Mouse (Mus musculus): ENCODE results near the gene Nkiras1. TPM values are rescaled to one million over a fixed set of nuclear protein-coding genes. Genes with fewer than 3 reads are reported as not detected.

The Nkiras1 gene
- polyA plus RNA-seq, 1 experiment from 2014 or later = 53.3 TPM

- Histone ChIP-seq H3K9me3 (no peaks in the 10 kb centered on the region), H3K27ac (replicated peaks) (no peak overlapping the region), H3K4me1 (replicated peaks) (no peaks in the 10 kb centered on the region), H3K9ac (no peak overlapping the region), H3K36me3 (peaks cover 20% of the 10 kb centered on the region), H3K27me3 (no peaks in the 10 kb centered on the region), H3K4me3 (no peak overlapping the region), H3K4me2 (no peak overlapping the region)
- ATAC-seq (ENCODE audit: low read depth) = no peak
- WGBS = 89% methylated on average over 2 of the region's 2 CpGs
These were observed 15.5 kb downstream of the Nkiras1 start for GRCm38 (mm10) chr14:18286441-18286840.

- no peak overlapping the region for H3K4me2 ChIP-seq
- WGBS = 77% methylated on average over 2 of the region's 2 CpGs
- peaks cover 10% of the 10 kb centered on the region for H3K36me3 ChIP-seq
These were observed 16.5 kb downstream of the Nkiras1 start for GRCm38 (mm10) chr14:18287391-18287790.

GRCm38 (mm10) chr14:18292111-18292510 is 21.2 kb downstream of the Nkiras1 start:
- no peak overlapping the region for H3K27ac ChIP-seq (replicated peaks)
- 94% methylated on average over 3 of the region's 3 CpGs for WGBS
- no peak overlapping the region for H3K4me2 ChIP-seq
- no peaks in the 10 kb centered on the region for H3K9me3 ChIP-seq
- no peak overlapping the region for H3K9ac ChIP-seq
- no peaks in the 10 kb centered on the region for H3K4me1 ChIP-seq (replicated peaks)
- ATAC-seq (ENCODE audit: low read depth) = no peak
- H3K4me3 ChIP-seq = no peak overlapping the region
- H3K36me3 ChIP-seq = no peaks in the 10 kb centered on the region
- H3K27me3 ChIP-seq = no peaks in the 10 kb centered on the region

More at GRCm38 (mm10) chr14:18287391-18287790, 16.5 kb downstream of the Nkiras1 start:
- Histone ChIP-seq H3K9me3 (no peaks in the 10 kb centered on the region), H3K4me1 (replicated peaks) (no peaks in the 10 kb centered on the region), H3K27me3 (no peaks in the 10 kb centered on the region), H3K27ac (replicated peaks) (no peak overlapping the region), H3K4me3 (no peak overlapping the region), H3K9ac (no peak overlapping the region)
- no peak for ATAC-seq (ENCODE audit: low read depth)

GRCm38 (mm10) chr14:18292578-18292977 is 21.6 kb downstream of the Nkiras1 start:
- ATAC-seq (ENCODE audit: low read depth) = no peak
- whole genome bisulfite sequencing = 89% methylated on average over 3 of the region's 3 CpGs
- H3K4me2 ChIP-seq = no peak overlapping the region

GRCm38 (mm10) chr14:18297441-18297840 is 26.5 kb downstream of the Nkiras1 start:
- Histone ChIP-seq H3K9me3 (no peaks in the 10 kb centered on the region), H3K36me3 (no peaks in the 10 kb centered on the region)
- WGBS = 91% methylated on average over 2 of the region's 2 CpGs

More at GRCm38 (mm10) chr14:18292578-18292977, 21.6 kb downstream of the Nkiras1 start:
- H3K4me1 ChIP-seq (replicated peaks) = no peaks in the 10 kb centered on the region
- no peak overlapping the region for H3K27ac ChIP-seq (replicated peaks)
- H3K36me3 ChIP-seq = no peaks in the 10 kb centered on the region
- H3K27me3 ChIP-seq = no peaks in the 10 kb centered on the region
- H3K4me3 ChIP-seq = no peak overlapping the region
- H3K9me3 ChIP-seq = no peaks in the 10 kb centered on the region
- H3K9ac ChIP-seq = no peak overlapping the region

GRCm38 (mm10) chr14:18298874-18299273 is 27.9 kb downstream of the Nkiras1 start:
- 0 out of 2 replicates have a peak, but pooled peaks cover 4% of the 10 kb centered on the region for H3K4me1 ChIP-seq (replicated peaks)
- no peak for ATAC-seq (ENCODE audit: low read depth)
- no peaks in the 10 kb centered on the region for H3K27me3 ChIP-seq
- no peak overlapping the region for H3K4me2 ChIP-seq
- H3K9me3 ChIP-seq = no peaks in the 10 kb centered on the region
- no peak overlapping the region for H3K9ac ChIP-seq
- 90% methylated on average over 2 of the region's 2 CpGs for WGBS
- H3K4me3 ChIP-seq = no peak overlapping the region
- H3K36me3 ChIP-seq = no peaks in the 10 kb centered on the region
- H3K27ac ChIP-seq (replicated peaks) = no peak overlapping the region

More at GRCm38 (mm10) chr14:18297441-18297840, 26.5 kb downstream of the Nkiras1 start:
- Histone ChIP-seq H3K27ac (replicated peaks) (no peak overlapping the region), H3K4me3 (no peak overlapping the region), H3K4me1 (replicated peaks) (0 out of 2 replicates have a peak, but pooled peaks cover 4% of the 10 kb centered on the region), H3K27me3 (no peaks in the 10 kb centered on the region), H3K4me2 (no peak overlapping the region), H3K9ac (no peak overlapping the region)
- no peak for ATAC-seq (ENCODE audit: low read depth)

GRCm38 (mm10) chr14:18300676-18301075 is 29.7 kb downstream of the Nkiras1 start:
- no peak for ATAC-seq (ENCODE audit: low read depth)
- no peaks in the 10 kb centered on the region for H3K27me3 ChIP-seq
- no peak overlapping the region for H3K9ac ChIP-seq
- H3K9me3 ChIP-seq = no peaks in the 10 kb centered on the region
- no peak overlapping the region for H3K4me2 ChIP-seq
- WGBS = 94% methylated on average over 2 of the region's 2 CpGs
- no peak overlapping the region for H3K4me3 ChIP-seq
- 0 out of 2 replicates have a peak, but pooled peaks cover 4% of the 10 kb centered on the region for H3K4me1 ChIP-seq (replicated peaks)
- no peak overlapping the region for H3K27ac ChIP-seq (replicated peaks)
- no peaks in the 10 kb centered on the region for H3K36me3 ChIP-seq

GRCm38 (mm10) chr14:18301591-18301990 is 30.7 kb downstream of the Nkiras1 start:
- H3K27ac ChIP-seq (replicated peaks) = no peak overlapping the region
- H3K4me2 ChIP-seq = no peak overlapping the region
- H3K4me1 ChIP-seq (replicated peaks) = 0 out of 2 replicates have a peak, but pooled peaks cover 4% of the 10 kb centered on the region
- no peak overlapping the region for H3K4me3 ChIP-seq
- ATAC-seq (ENCODE audit: low read depth) = no peak
- H3K36me3 ChIP-seq = 0 out of 2 replicates have a peak, but pooled peaks cover 3% of the 10 kb centered on the region
- no peaks in the 10 kb centered on the region for H3K9me3 ChIP-seq
- no peak overlapping the region for H3K9ac ChIP-seq
- H3K27me3 ChIP-seq = no peaks in the 10 kb centered on the region
- 87% methylated on average over 3 of the region's 3 CpGs for WGBS

- ATAC-seq (ENCODE audit: low read depth) = no peak
- Histone ChIP-seq H3K36me3 (0 out of 2 replicates have a peak, but pooled peaks cover 3% of the 10 kb centered on the region), H3K4me1 (replicated peaks) (0 out of 2 replicates have a peak, but pooled peaks cover 4% of the 10 kb centered on the region), H3K27me3 (no peaks in the 10 kb centered on the region), H3K27ac (replicated peaks) (no peak overlapping the region), H3K9me3 (no peaks in the 10 kb centered on the region), H3K4me3 (no peak overlapping the region), H3K9ac (no peak overlapping the region), H3K4me2 (no peak overlapping the region)
- 81% methylated on average over 3 of the region's 3 CpGs for WGBS
These were observed 31.8 kb downstream of the Nkiras1 start for GRCm38 (mm10) chr14:18302750-18303149.

GRCm38 (mm10) chr14:18303262-18303661 is 32.3 kb downstream of the Nkiras1 start:
- Histone ChIP-seq H3K4me1 (replicated peaks) (0 out of 2 replicates have a peak, but pooled peaks cover 4% of the 10 kb centered on the region), H3K27me3 (no peaks in the 10 kb centered on the region), H3K36me3 (0 out of 2 replicates have a peak, but pooled peaks cover 3% of the 10 kb centered on the region), H3K27ac (replicated peaks) (no peak overlapping the region), H3K9me3 (no peaks in the 10 kb centered on the region), H3K4me3 (no peak overlapping the region), H3K4me2 (no peak overlapping the region), H3K9ac (no peak overlapping the region)
- no peak for ATAC-seq (ENCODE audit: low read depth)
- 82% methylated on average over 4 of the region's 4 CpGs for WGBS

GRCm38 (mm10) chr14:18304165-18304564 is 33.2 kb downstream of the Nkiras1 start:
- Histone ChIP-seq H3K9me3 (no peaks in the 10 kb centered on the region), H3K9ac (no peak overlapping the region), H3K4me1 (replicated peaks) (0 out of 2 replicates have a peak, but pooled peaks cover 4% of the 10 kb centered on the region), H3K4me3 (no peak overlapping the region), H3K27me3 (no peaks in the 10 kb centered on the region), H3K36me3 (0 out of 2 replicates have a peak, but pooled peaks cover 3% of the 10 kb centered on the region), H3K4me2 (no peak overlapping the region), H3K27ac (replicated peaks) (no peak overlapping the region)
- no peak; the same call in 1 of the 2 replicates for ATAC-seq (ENCODE audit: low read depth)
- WGBS = 93% methylated on average over 5 of the region's 5 CpGs

- Histone ChIP-seq H3K4me3 (no peak overlapping the region), H3K27me3 (no peaks in the 10 kb centered on the region), H3K4me2 (no peak overlapping the region), H3K4me1 (replicated peaks) (no peaks in the 10 kb centered on the region; the same call in 1 of the 2 replicates), H3K36me3 (no peaks in the 10 kb centered on the region; the same call in 1 of the 2 replicates), H3K27ac (replicated peaks) (no peak overlapping the region), H3K9ac (no peak overlapping the region), H3K9me3 (no peaks in the 10 kb centered on the region)
- no peak for ATAC-seq (ENCODE audit: low read depth)
- WGBS = 82% methylated on average over 11 of the region's 11 CpGs
These were observed 46.8 kb downstream of the Nkiras1 start for GRCm38 (mm10) chr14:18317457-18318411.

All from neural tube, embryonic 13.5 days (tissue).